Mouse (Mus musculus) E14TG2a.4 (cell line): ENCODE results near the gene Ptprb.
A peak's percentile ranks its signal among the peaks of the same experiment; 100 is the strongest.

Experiments
- H3K27me3 ChIP-seq: 2 replicates; pipeline ENCODE4 v1.6.1; 2014; ENCODE audit warnings: low read length, control low read depth; ENCODE audit not compliant: insufficient read depth
- H3K36me3 ChIP-seq: 2 replicates; pipeline ENCODE4 v1.6.1; 2014; ENCODE audit warnings: low read length, control low read depth; ENCODE audit not compliant: insufficient read depth
- H3K4me1 ChIP-seq: replicated peaks from 2 replicates; pipeline ENCODE4 v1.6.1; 2014; ENCODE audit warnings: low read depth, low read length, control low read depth
- H3K4me3 ChIP-seq: replicated peaks from 2 replicates; pipeline ENCODE4 v1.5.1; 2014; ENCODE audit warnings: mild to moderate bottlenecking, low read length
- H3K9me3 ChIP-seq: 2 replicates; pipeline ENCODE4 v1.6.1; 2014; ENCODE audit warnings: low read length, control low read depth
- CTCF ChIP-seq: conservative IDR thresholded peaks from 2 replicates; pipeline ENCODE4 v1.5.1; 2014; ENCODE audit warnings: low read length
- NANOG ChIP-seq: IDR thresholded peaks from 2 replicates; pipeline ENCODE4 v1.6.1; 2014; ENCODE audit warnings: borderline replicate concordance, low read length, mixed read lengths
- POU5F1 ChIP-seq: IDR thresholded peaks from 2 replicates; pipeline ENCODE4 v1.6.1; 2014; ENCODE audit warnings: low read length, borderline replicate concordance

Ptprb gene

DNA sequence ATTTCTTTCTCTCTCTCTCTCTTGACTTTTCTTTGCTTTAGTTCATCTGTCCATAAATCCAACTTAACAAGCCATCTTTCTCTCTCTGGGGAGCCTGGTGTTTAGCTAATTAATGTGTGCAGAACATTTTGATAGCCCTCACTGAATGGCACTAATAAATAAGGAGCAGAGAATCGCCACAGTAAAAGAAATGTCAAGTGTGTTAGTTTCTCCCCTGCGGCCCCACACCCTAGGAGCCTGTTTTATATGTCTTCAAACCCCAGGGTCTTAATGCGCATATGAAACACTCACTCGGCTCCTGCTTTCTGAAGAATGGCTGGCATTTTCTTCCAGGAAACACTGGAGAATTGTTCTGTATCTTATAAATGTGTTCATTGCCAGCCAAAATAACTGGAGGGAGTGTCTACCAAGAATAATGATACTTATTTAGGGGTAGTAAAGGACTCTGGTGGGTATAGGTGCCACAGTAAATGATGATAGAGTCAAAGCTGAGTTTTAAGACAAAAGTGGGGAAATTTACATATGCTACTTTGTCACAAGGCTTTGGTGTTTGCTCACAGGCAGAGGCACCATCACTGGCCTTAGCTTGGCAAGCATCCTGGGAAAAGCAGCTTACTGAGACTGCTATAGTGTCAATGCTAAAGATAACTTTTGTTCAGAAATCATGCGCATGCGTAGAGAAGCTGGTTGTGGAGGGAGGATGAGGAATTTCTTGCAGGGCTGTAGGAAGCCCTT lies 95.8 kb downstream of the Ptprb start:
- no peaks in the 10 kb centered on the region for H3K36me3 ChIP-seq
- H3K4me3 ChIP-seq = no peak overlapping the region
- H3K4me1 ChIP-seq = peaks cover 15% of the 10 kb centered on the region
- H3K27me3 ChIP-seq = no peaks in the 10 kb centered on the region; the same call in 1 of the 2 replicates
- no peak for TF ChIP-seq CTCF
- no peak for TF ChIP-seq NANOG
- peak; percentile 78; the same call in 1 of the 2 replicates for TF ChIP-seq POU5F1
- peaks cover 4% of the 10 kb centered on the region; the same call in 1 of the 2 replicates for H3K9me3 ChIP-seq

DNA sequence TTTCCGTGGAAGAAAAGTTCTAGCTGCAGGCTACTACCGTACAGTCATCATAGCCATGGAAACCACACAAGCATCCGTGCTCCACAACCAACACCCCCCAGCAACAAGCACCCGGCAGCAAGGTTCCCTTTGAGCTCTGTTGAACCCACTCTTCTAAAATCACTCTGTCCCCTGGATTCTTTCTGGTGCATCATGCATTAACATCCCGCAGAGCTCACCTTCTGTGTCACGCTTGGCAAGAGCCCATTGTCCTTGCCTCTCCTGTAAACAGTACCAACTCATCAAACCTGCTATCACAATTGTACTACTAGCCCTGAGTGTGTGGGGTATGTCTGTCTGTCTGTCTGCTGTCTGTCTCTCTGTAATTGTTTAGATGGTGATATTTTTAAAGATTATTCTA lies 98.8 kb downstream of the Ptprb start:
- H3K4me1 ChIP-seq = peaks cover 15% of the 10 kb centered on the region
- no peak for TF ChIP-seq POU5F1
- no peaks in the 10 kb centered on the region; the same call in 1 of the 2 replicates for H3K27me3 ChIP-seq
- H3K36me3 ChIP-seq = no peaks in the 10 kb centered on the region
- no peak overlapping the region for H3K4me3 ChIP-seq
- H3K9me3 ChIP-seq = peaks cover 4% of the 10 kb centered on the region; the same call in 1 of the 2 replicates

DNA sequence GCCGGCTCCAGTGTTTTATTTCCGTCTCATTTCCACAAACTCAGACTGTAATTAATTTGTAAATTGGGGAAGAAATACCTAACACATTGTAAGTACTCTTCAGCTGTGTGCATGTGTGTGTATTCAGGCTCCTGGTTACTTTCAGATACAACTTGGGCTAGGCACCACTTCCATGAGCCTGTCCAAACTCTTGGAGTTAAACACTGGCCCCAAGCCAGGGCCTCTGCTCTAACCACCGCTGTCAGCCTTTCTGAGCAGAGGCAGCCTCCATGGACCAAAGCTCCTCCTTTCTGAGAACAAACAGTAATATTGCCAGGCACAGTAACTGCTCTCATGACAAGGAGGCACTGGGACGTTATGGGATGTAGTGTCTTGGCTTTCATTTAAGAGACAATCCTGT lies 101.5 kb downstream of the Ptprb start:
- peaks cover 13% of the 10 kb centered on the region for H3K4me1 ChIP-seq
- no peaks in the 10 kb centered on the region for H3K9me3 ChIP-seq
- H3K36me3 ChIP-seq = no peaks in the 10 kb centered on the region
- H3K4me3 ChIP-seq = no peak overlapping the region
- H3K27me3 ChIP-seq = no peaks in the 10 kb centered on the region; the same call in 1 of the 2 replicates
- no peak for TF ChIP-seq CTCF
- no peak for TF ChIP-seq POU5F1
- no peak for TF ChIP-seq NANOG

DNA sequence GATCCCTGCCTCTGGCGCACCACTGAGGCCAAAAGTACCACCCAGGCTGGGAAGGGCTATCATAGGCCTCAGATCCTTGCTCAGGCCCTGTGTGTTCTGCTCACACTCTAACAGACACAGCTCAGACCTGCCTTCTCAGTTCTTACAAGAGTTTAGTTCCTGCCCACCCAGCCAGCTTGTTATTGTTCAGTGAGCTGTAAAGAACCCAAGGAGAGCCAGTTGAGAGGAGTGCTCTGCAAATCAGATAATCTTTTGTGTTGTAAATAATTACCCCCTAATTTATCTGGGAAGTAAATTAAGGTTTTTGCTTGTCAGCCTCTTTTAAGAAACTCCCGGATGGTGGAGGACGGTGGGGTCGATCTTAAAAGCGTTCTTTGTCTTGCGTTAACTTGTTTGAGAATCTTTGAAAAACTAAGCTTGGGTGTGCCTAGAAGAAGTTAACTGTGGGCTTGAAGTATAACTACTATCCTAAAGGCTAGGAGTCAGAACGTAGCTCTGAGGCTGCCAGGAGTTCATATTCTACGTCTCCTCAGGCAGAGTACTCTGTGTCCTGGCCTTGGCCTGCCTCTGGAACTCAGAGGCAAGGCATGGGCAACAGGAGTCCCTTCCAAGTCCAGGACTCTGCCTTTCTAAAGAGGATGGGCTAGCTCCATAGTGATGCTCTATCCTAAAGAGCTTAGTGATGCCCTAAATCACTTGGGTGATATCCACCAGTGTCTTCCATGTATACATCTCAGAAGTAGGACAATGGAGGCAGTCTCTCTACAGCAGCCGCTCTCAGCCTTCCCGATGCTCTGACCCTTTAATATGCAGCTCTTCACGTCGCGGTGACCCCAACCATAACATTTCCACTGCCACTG lies 107.7 kb downstream of the Ptprb start:
- Histone ChIP-seq H3K4me3 (no peak overlapping the region), H3K9me3 (no peaks in the 10 kb centered on the region), H3K27me3 (peaks cover 10% of the 10 kb centered on the region; the same call in 1 of the 2 replicates), H3K36me3 (no peaks in the 10 kb centered on the region), H3K4me1 (peaks cover 57% of the 10 kb centered on the region)
- TF ChIP-seq NANOG (peak; percentile 80), CTCF (no peak)

DNA sequence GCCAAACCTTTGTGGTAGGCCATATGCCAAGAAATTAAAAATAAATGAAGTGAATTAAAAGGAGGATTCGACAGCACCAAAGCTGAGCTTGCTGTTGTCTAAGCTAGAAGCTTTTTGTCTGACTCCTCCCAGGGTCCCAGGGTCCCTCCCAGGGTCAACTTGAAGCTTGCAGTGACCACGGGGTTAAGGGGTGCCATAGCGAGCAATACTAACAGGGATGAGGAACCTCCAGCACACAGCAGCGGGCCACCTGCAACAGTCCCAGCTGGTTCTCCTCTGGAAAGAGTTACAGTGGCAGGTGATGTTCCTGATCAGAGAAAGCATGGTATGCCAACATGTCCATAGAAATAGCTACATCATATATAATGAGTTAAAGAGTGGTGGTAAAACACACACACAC lies 109.1 kb downstream of the Ptprb start:
- Histone ChIP-seq H3K4me1 (peaks cover 57% of the 10 kb centered on the region), H3K9me3 (no peaks in the 10 kb centered on the region), H3K4me3 (no peak overlapping the region), H3K36me3 (no peaks in the 10 kb centered on the region), H3K27me3 (peaks cover 15% of the 10 kb centered on the region; the same call in 1 of the 2 replicates)
- TF ChIP-seq POU5F1 (no peak), NANOG (no peak), CTCF (no peak)

DNA sequence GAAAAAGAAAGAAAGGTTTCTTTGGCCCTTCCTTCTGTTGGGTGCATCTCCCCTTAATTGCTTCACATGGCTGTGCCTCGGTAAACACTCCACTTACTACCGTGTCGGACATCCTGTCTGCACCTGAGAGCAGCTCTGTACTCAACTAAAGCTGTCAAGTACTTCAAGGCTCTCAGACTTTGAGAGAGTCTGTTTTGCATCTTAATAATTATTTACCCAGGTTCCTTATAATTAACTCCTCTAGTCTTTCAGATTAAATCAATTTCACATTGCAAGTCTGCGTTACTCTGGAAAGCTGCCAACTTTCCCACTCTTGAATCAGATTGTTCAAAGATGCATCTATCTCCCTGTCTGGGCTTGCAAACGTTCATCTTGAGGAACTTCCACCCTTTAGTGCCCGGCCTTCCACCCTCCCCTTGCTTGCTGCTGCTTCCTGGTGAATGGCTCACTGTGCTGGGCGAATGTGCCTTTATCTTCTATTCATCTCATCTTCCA lies 111.1 kb downstream of the Ptprb start:
- TF ChIP-seq NANOG (no peak), CTCF (no peak), POU5F1 (no peak)
- Histone ChIP-seq H3K27me3 (peaks cover 15% of the 10 kb centered on the region; the same call in 1 of the 2 replicates), H3K9me3 (no peaks in the 10 kb centered on the region)

DNA sequence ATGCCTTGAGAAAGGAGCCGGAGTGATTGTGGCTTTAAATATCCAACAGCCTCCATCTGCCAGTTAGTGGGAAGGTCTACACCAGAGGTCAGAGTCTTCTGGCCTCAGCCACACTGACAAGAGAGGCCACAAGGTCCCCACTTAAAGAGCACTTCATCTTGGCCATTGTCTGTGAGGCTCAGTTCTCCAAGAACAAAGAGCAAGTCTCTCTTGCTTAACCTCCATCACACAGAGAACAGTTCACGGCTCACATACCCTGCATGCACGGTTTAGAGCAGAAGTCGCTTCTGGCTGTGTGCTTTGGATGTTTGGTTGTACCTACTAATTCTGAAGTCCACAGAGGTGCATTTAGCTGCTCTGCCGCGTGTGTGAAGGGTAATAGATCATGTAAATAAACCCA lies 113.5 kb downstream of the Ptprb start:
- Histone ChIP-seq H3K4me1 (peaks cover 27% of the 10 kb centered on the region), H3K27me3 (peaks cover 19% of the 10 kb centered on the region), H3K4me3 (no peak overlapping the region), H3K36me3 (no peaks in the 10 kb centered on the region), H3K9me3 (no peaks in the 10 kb centered on the region)
- TF ChIP-seq CTCF (no peak), NANOG (no peak), POU5F1 (no peak)

More for the DNA sequence above, 111.1 kb downstream of the Ptprb start:
- no peaks in the 10 kb centered on the region for H3K36me3 ChIP-seq
- peaks cover 48% of the 10 kb centered on the region for H3K4me1 ChIP-seq
- no peak overlapping the region for H3K4me3 ChIP-seq

DNA sequence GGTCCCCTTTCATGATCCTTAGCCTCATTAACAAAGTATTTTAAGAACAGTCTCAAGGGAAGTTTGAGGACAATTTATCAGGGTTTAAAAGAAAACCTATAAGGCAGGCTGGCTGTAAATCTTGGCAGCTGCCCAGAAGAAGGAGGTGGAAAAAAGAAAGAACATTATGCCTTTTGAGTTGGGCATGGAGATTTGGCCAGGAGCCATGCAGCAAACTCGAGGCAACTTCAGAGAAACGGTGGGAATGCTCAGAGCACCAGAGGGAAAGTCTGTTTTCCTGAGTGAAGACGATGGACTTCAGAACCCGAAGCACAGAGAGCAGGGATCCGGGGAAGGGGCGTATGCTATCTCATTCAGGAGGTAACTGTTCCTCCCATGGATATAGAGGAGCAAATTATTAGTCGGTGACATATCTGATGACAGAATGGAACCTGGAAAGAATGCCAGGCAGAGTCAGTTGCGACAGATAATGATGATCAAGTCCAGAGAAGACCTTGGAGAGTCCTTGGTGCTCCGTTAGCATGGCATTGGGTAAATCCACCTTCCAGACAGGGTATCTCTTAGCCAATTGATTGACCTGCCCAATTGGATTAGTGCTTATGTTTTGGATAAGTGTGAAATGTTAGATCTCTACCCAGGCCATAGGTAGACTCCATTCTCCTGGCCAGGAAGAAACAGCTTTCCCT lies 118.6 kb downstream of the Ptprb start:
- Histone ChIP-seq H3K4me3 (no peak overlapping the region), H3K27me3 (peaks cover 13% of the 10 kb centered on the region), H3K4me1 (peaks cover 27% of the 10 kb centered on the region), H3K36me3 (no peaks in the 10 kb centered on the region), H3K9me3 (no peaks in the 10 kb centered on the region)
- TF ChIP-seq POU5F1 (no peak), CTCF (no peak), NANOG (no peak)
